Mouse (Mus musculus) right cerebral cortex, adult 2 months (tissue): ENCODE data around the gene Scube1.

ENCODE experiments used
- DNase-seq, 2 experiments: peaks; one replicate each; pipeline ENCODE4 v3.0.0; 2021 to 2022; ENCODE audit warnings: low spot score in 2 of 2

Scube1 gene

GRCm38 (mm10) chr15:83665993-83666392, 58.8 kb downstream of the Scube1 start:
- peak; percentile 29 to 30 for DNase-seq

- peak; percentile 42 to 53 for DNase-seq
Observed at GRCm38 (mm10) chr15:83664722-83665121, 60.1 kb downstream of the Scube1 start.

GRCm38 (mm10) chr15:83663066-83663465, 61.8 kb downstream of the Scube1 start:
- no peak for DNase-seq

- DNase-seq: no peak
Observed at GRCm38 (mm10) chr15:83662106-83662505, 62.7 kb downstream of the Scube1 start.

- no peak for DNase-seq
Observed at GRCm38 (mm10) chr15:83642518-83642917, 82.3 kb downstream of the Scube1 start.

GRCm38 (mm10) chr15:83640208-83640607, 84.6 kb downstream of the Scube1 start:
- no peak for DNase-seq

- no peak for DNase-seq
Observed at GRCm38 (mm10) chr15:83639160-83639559, 85.7 kb downstream of the Scube1 start.

GRCm38 (mm10) chr15:83638196-83638899, 86.5 kb downstream of the Scube1 start:
- no peak for DNase-seq

GRCm38 (mm10) chr15:83636759-83637158, 88.1 kb downstream of the Scube1 start:
- DNase-seq: no peak

- DNase-seq: no peak
Observed at GRCm38 (mm10) chr15:83635251-83635650, 89.6 kb downstream of the Scube1 start.

GRCm38 (mm10) chr15:83634076-83634475, 90.7 kb downstream of the Scube1 start:
- peak; percentile 12 to 26 for DNase-seq

- no peak for DNase-seq
Observed at GRCm38 (mm10) chr15:83631071-83631470, 93.8 kb downstream of the Scube1 start.

GRCm38 (mm10) chr15:83629716-83630115, 95.1 kb downstream of the Scube1 start:
- DNase-seq: no peak

GRCm38 (mm10) chr15:83626142-83626645, 98.6 kb downstream of the Scube1 start:
- no peak for DNase-seq

- DNase-seq: peak; percentile 47 to 59
Observed at GRCm38 (mm10) chr15:83615245-83615644, 109.6 kb downstream of the Scube1 start.

GRCm38 (mm10) chr15:83607115-83607802, 117.6 kb downstream of the Scube1 start:
- DNase-seq: peak; percentile 58 to 62

- DNase-seq: no peak
Observed at GRCm38 (mm10) chr15:83606700-83607099, 118.1 kb downstream of the Scube1 start.

GRCm38 (mm10) chr15:83606216-83606615, 118.6 kb downstream of the Scube1 start:
- no peak for DNase-seq

GRCm38 (mm10) chr15:83603426-83603825, 121.4 kb downstream of the Scube1 start:
- no peak for DNase-seq

- no peak for DNase-seq
Observed at GRCm38 (mm10) chr15:83603046-83603396, 121.8 kb downstream of the Scube1 start.

- DNase-seq: no peak
Observed at GRCm38 (mm10) chr15:83602372-83603045, 122.3 kb downstream of the Scube1 start.

- no peak for DNase-seq
Observed at GRCm38 (mm10) chr15:83601185-83601584, 123.6 kb downstream of the Scube1 start.

GRCm38 (mm10) chr15:83596833-83597232, 128.0 kb downstream of the Scube1 start:
- DNase-seq: no peak
